Mouse (Mus musculus): ENCODE measurements around the gene Tmem30a. TPM values are rescaled to one million over a fixed set of nuclear protein-coding genes. Genes with fewer than 3 reads are reported as not detected.

Gene Tmem30a
- polyA plus RNA-seq, 1 experiment from 2014 or later: 101 TPM

DNA sequence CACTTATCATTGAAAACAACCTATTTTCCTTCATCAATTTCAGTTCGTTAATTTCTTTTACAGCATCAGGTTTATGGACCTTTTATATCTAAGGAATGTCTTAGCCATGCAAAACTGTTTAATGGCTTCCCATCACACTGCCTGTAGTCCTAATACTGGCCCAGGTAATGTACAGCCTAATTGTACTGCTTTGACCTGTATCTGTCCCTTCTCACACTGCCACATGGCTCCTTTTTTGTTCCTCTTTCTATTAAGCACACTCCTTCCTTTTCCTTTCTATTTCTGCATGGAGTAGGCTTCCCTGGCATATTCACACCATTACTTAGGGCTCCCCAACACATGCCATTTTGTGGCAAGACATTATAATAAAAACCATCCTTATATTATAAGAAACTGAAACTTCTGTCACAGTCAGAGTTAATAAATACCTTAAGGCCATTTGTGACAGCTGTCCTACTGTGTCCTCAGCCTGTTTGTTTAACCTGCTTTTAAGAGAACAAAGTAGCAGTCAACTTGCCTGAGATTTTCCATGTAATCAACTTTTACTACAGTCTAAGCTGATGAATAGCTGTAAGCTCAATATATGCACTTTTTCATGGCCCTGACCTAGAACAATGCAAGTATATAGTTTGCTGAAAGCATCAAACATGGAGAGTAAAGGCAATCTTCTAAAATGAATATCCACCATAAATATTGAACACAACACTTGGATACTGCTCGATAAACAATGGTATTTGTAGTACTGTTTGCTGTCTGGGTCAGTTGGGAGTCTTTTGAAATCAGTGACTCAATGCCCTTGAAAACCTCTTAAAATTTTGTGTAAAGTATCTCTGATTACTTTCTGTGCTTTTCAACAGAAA lies 8.1 kb downstream of the Tmem30a start:
- ATAC-seq (ENCODE audit: low FRiP score): no peak
- no peaks in the 10 kb centered on the region for H3K36me3 ChIP-seq
- H3K4me3 ChIP-seq: no peak overlapping the region

DNA sequence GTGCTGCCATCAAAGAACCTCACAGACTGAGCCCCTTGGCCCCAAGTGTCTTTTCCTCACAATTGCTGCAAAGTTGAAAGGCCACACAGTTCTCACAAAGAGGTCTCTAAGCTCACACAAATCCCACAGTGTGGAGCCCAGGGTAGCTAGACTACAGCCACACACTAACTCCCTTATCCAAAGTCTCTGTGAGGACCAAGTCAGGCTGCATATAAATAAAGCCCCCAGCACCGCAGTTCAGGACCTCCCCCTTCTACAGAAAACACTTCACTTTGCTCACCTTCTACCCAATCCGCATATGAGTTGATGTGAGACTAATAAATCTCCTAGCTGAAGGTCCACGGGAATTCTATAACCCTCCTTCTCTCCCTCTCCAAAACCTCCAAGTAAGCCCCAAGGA lies 8.9 kb downstream of the Tmem30a start:
- ATAC-seq (ENCODE audit: low FRiP score): no peak
- H3K27ac ChIP-seq: no peak overlapping the region
- peaks cover 4% of the 10 kb centered on the region; the same call in 1 of the 2 replicates for H3K4me1 ChIP-seq
- no peaks in the 10 kb centered on the region for H3K36me3 ChIP-seq
- no peaks in the 10 kb centered on the region for H3K27me3 ChIP-seq
- H3K9me3 ChIP-seq (replicated peaks): no peaks in the 10 kb centered on the region
- WGBS: 76% methylated on average over 3 of the region's 3 CpGs
- H3K4me2 ChIP-seq (replicated peaks): no peak overlapping the region
- no peak overlapping the region for H3K9ac ChIP-seq
- H3K4me3 ChIP-seq: no peak overlapping the region

More for the DNA sequence above, 8.1 kb downstream of the Tmem30a start:
- Histone ChIP-seq H3K9ac (no peak overlapping the region), H3K27me3 (no peaks in the 10 kb centered on the region), H3K27ac (no peak overlapping the region), H3K9me3 (replicated peaks) (no peaks in the 10 kb centered on the region), H3K4me1 (peaks cover 5% of the 10 kb centered on the region; the same call in 1 of the 2 replicates), H3K4me2 (replicated peaks) (no peak overlapping the region)
- WGBS: 91% methylated on average over 2 of the region's 2 CpGs

DNA sequence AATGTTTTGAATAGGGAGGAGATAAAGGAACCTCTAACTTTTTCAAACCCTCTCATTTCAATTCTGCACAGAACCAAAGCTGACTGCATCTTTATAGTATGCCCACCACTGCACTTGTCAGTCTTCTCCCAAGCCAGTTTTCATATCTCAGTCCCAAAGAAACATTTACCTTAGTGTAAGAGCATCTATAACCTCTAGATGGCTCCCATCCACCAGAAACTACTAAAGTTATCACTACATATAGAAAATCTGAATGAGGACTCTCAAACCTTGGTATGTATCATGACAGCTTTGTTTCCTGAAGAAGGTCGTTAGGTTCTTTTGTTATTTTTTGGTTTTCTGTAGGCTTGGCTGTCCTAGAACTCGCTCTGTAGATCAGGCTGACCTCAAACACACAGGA lies 14.0 kb downstream of the Tmem30a start:
- H3K36me3 ChIP-seq: peaks cover 7% of the 10 kb centered on the region
- H3K27me3 ChIP-seq: no peaks in the 10 kb centered on the region
- no peaks in the 10 kb centered on the region for H3K9me3 ChIP-seq (replicated peaks)
- no peak overlapping the region for H3K4me3 ChIP-seq
- H3K27ac ChIP-seq: no peak overlapping the region
- 74% methylated on average over 2 of the region's 2 CpGs for WGBS
- H3K4me1 ChIP-seq: no peaks in the 10 kb centered on the region
- no peak for ATAC-seq (ENCODE audit: low FRiP score)
- H3K4me2 ChIP-seq (replicated peaks): no peak overlapping the region
- no peak overlapping the region for H3K9ac ChIP-seq

DNA sequence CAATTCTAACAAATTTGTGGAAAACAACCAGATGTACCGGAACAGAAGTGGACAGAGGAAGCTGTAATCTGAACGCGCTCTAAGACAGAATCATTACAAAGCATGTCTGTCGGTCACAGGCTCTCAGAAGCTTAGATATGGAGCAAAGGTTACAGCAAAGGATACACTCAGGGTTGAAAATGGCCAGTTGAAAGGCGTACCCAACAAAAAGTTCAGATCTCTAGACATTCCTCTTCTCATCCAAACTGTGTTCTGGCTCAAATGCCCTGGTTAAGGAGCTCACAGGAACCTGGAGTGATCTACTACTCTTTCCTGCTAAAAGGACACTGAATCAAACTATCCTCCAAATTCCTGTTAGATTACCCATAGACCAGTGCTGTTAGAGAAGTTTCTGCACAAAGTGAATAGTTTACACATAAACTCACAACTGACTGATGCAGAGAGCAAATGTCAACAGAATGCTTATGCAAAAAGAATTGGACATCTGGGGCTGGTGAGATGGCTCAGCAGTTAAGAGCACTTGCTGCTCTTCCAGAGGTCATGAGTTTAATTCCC lies 26.2 kb downstream of the Tmem30a start:
- 95% methylated on average over 5 of the region's 5 CpGs for WGBS
- Histone ChIP-seq H3K4me3 (no peak overlapping the region), H3K27me3 (no peaks in the 10 kb centered on the region), H3K9me3 (replicated peaks) (no peaks in the 10 kb centered on the region), H3K4me2 (replicated peaks) (no peak overlapping the region), H3K36me3 (0 out of 2 replicates have a peak, but pooled peaks cover 4% of the 10 kb centered on the region), H3K9ac (no peak overlapping the region), H3K27ac (no peak overlapping the region), H3K4me1 (no peaks in the 10 kb centered on the region)
- no peak for ATAC-seq (ENCODE audit: low FRiP score)

DNA sequence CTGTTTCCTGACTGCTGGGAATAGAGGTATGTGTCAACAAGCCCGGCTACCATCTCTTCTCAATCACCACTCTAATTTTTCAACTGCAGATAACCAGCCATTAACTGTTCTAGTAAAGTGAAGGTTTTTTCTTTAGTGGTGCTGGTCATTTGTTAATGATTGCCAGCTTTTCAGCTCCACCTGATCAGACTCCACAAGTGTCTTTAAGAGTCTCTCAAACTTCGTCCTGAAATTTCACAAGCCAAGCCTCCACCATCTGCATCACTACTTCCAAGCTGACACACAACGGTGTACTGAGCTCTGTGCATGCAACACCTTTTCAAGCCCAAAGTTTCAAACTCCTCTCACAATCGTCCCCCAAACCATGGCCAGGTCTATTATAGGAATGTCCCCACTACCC lies 28.0 kb downstream of the Tmem30a start:
- Histone ChIP-seq H3K36me3 (no peaks in the 10 kb centered on the region), H3K27ac (no peak overlapping the region), H3K9me3 (replicated peaks) (no peaks in the 10 kb centered on the region), H3K4me3 (no peak overlapping the region), H3K9ac (no peak overlapping the region), H3K4me1 (no peaks in the 10 kb centered on the region), H3K27me3 (no peaks in the 10 kb centered on the region), H3K4me2 (replicated peaks) (no peak overlapping the region)
- no peak for ATAC-seq (ENCODE audit: low FRiP score)
- 86% methylated on average over 4 of the region's 4 CpGs for WGBS

DNA sequence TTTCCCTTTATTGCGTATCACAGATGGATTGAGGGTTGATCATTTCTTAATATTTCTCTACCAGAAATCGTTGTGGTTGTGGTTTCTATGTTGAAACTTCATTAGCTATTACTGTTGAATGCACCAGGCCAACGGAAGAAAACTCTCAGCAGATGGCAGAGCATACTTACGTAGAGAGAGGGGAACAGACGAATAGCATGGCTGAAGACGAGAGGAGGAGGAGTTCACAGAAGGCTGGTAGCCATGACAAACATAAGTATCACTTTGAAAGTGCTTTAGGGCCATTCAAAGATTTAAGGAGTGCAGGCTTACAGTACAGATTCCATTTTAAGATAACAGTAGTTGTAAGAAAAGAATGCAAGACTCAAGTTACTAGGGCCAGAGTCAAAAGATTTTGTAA lies 30.8 kb downstream of the Tmem30a start:
- no peak overlapping the region for H3K9ac ChIP-seq
- no peak for ATAC-seq (ENCODE audit: low FRiP score)
- H3K4me3 ChIP-seq: no peak overlapping the region
- H3K27ac ChIP-seq: no peak overlapping the region
- H3K27me3 ChIP-seq: no peaks in the 10 kb centered on the region
- H3K4me2 ChIP-seq (replicated peaks): no peak overlapping the region
- peaks cover 5% of the 10 kb centered on the region; the same call in 1 of the 2 replicates for H3K36me3 ChIP-seq
- no peaks in the 10 kb centered on the region for H3K9me3 ChIP-seq (replicated peaks)
- H3K4me1 ChIP-seq: peaks cover 10% of the 10 kb centered on the region
- 79% methylated on average over 6 of the region's 6 CpGs for WGBS

DNA sequence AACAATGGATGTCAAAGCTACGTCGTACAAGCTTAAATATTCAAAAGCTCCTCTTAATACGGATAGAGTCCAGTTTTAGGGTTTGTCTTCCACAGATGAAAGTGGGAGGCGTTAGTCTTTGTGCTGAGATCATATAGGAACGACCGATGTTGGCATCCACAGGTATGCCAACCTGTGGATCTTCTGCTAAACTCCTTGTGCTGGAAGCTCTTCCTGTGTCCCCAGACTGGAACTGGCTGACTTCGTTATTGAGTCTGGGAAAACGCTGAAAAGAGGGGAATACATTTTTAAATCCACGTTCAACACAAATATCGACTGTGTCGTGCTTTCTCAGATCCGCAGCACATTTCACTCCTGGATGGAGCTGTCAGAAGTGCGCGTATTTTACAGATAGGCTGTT lies 33.2 kb downstream of the Tmem30a start:
- H3K9ac ChIP-seq: peak overlapping the region; percentile 61
- H3K4me2 ChIP-seq (replicated peaks): peak overlapping the region; percentile 62
- H3K27me3 ChIP-seq: no peaks in the 10 kb centered on the region
- peaks cover 17% of the 10 kb centered on the region for H3K36me3 ChIP-seq
- 8% methylated on average over 14 of the region's 14 CpGs for WGBS
- no peaks in the 10 kb centered on the region for H3K9me3 ChIP-seq (replicated peaks)
- peak overlapping the region; percentile 78 for H3K27ac ChIP-seq
- peak overlapping the region; percentile 63 for H3K4me3 ChIP-seq
- peak; percentile 65; the same call in 1 of the 2 replicates for ATAC-seq (ENCODE audit: low FRiP score)
- H3K4me1 ChIP-seq: peaks cover 10% of the 10 kb centered on the region

DNA sequence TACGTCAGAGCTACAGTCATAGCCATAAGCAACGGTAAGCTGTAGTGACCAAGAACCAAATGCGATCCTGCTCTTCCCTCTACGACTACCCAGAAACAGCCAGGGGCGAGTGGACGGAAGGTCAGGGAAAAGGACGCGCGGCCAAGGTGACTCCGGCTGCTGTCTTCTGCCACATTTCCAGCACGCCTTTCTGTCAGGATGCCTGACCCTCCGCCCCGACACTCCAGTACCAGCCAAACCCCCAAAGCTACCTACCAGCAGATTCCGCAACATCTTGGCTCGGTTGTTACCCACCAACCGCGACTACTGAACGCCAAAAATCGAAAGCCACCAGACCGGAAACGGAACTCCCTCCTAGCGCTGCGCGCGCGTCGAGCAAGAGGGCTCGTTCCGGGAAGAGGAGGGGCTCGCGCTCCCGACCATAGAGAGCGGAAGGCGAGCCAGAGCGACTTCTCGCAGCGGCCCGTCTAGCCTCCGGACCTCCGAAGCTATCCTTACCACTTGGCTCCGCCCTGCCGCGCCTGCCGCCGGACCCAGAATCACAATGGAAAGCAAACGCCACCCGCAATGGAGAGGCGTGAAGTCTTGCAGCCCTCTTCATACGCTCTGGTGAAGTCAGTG lies 33.8 kb downstream of the Tmem30a start, which contains the start of gene Cox7a2:
Gene Cox7a2, minus strand, starts transcription at position 494 of the 621 bp plus-strand sequence.
- peak; percentile 99 for ATAC-seq (ENCODE audit: low FRiP score)
- Histone ChIP-seq H3K4me1 (peaks cover 10% of the 10 kb centered on the region), H3K27ac (peak within 1 kb of the TSS; percentile 85), H3K4me3 (peak within 1 kb of the TSS; percentile 63), H3K27me3 (no peaks in the 10 kb centered on the region), H3K4me2 (replicated peaks) (peak within 1 kb of the TSS; percentile 62), H3K9me3 (replicated peaks) (no peaks in the 10 kb centered on the region), H3K36me3 (peaks cover 20% of the 10 kb centered on the region), H3K9ac (peak within 1 kb of the TSS; percentile 75)
- under 1% methylated on average over 49 of the region's 49 CpGs for WGBS

DNA sequence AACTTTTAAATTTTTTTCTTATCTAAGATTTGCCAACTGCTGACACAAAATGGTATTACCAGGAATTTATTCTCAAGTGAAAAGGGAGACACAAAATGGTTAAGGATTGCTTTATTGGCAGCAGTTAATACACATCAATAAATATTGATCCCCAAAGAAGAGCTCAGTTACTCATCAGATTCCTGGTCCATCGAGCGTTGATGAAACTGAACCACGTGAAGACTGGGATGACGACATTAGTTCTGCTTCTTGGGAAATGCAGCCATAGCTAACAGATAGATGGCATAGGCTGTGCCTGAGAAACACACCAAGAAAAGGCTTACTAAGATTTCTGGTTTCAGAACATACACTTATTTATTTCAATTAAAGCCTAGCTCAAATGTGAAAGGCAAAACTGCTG lies 38.0 kb downstream of the Tmem30a start:
- H3K4me3 ChIP-seq: no peak overlapping the region

DNA sequence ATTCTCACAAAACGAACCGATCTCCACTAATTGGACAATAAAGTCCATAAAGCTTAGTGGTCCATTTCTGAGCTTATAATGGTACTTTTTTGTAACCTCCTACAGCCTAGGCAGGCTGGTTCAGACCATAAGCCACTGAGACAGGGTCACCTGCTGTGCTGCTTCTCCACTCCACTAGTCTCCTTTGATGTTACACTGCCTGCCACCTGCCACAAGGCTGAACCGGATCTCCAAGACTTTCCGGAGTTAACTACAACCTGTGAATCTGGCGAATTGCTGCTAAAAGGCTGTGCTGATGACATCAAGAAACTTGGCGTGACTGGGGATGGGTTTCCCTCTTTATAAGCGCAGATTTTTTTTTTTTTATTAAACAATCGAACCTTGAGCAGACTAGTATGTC lies 41.5 kb downstream of the Tmem30a start:
- WGBS: 82% methylated on average over 8 of the region's 8 CpGs
- Histone ChIP-seq H3K4me1 (no peaks in the 10 kb centered on the region), H3K36me3 (peaks cover 20% of the 10 kb centered on the region), H3K27ac (no peak overlapping the region), H3K27me3 (no peaks in the 10 kb centered on the region), H3K9me3 (replicated peaks) (no peaks in the 10 kb centered on the region), H3K9ac (no peak overlapping the region), H3K4me3 (no peak overlapping the region), H3K4me2 (replicated peaks) (no peak overlapping the region)
- no peak for ATAC-seq (ENCODE audit: low FRiP score)

More for the DNA sequence above, 38.0 kb downstream of the Tmem30a start:
- Histone ChIP-seq H3K9me3 (replicated peaks) (no peaks in the 10 kb centered on the region), H3K27ac (no peak overlapping the region), H3K4me2 (replicated peaks) (no peak overlapping the region), H3K27me3 (no peaks in the 10 kb centered on the region), H3K9ac (no peak overlapping the region), H3K4me1 (peaks cover 10% of the 10 kb centered on the region), H3K36me3 (peaks cover 29% of the 10 kb centered on the region)
- WGBS: 95% methylated on average over 4 of the region's 4 CpGs
- no peak for ATAC-seq (ENCODE audit: low FRiP score)

DNA sequence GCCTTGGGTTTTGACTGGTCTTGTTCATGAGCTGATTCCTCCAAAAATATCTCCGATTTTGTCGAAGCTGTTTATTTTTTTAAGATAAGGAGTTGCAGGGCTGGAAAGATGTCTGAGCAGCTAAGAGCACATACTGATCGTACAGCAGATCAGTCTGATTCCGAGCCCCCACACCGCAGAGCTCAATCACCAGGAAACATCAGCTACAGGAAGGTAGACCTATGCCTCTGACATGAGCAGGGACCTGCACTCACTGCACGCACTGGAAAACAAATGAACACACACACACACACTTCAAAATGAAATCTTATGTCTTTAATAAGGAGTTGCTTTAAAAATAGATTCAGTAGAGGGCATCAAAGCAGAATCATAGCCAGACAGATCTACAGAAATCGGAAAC lies 42.6 kb downstream of the Tmem30a start:
- no peaks in the 10 kb centered on the region for H3K27me3 ChIP-seq
- H3K27ac ChIP-seq: no peak overlapping the region
- H3K36me3 ChIP-seq: peaks cover 16% of the 10 kb centered on the region
- no peaks in the 10 kb centered on the region for H3K9me3 ChIP-seq (replicated peaks)
- ATAC-seq (ENCODE audit: low FRiP score): no peak
- no peak overlapping the region for H3K4me2 ChIP-seq (replicated peaks)
- no peaks in the 10 kb centered on the region for H3K4me1 ChIP-seq
- H3K4me3 ChIP-seq: no peak overlapping the region
- H3K9ac ChIP-seq: no peak overlapping the region
- WGBS: 89% methylated on average over 7 of the region's 7 CpGs

DNA sequence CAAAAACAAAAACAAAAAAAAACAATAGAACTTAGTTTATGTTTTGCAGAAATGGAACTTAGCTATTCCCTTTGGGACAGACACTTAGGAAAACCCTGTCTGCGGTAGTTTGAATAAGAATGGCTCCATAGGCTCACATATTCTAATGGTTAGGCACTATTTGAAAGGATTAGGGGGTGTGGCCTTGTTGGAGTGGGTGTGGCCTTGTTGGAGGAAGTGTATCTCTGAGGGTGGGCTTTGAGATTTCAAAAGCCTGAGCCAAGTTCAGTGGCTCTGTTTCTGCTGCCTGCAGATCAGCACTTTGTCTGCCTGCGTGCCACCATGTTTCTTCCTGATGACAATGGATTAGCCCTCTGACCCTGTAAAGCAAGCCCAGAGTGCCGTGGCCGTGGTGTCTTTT lies 48.3 kb downstream of the Tmem30a start:
- no peak for ATAC-seq (ENCODE audit: low FRiP score)
- WGBS: 45% methylated on average over 4 of the region's 4 CpGs
- no peak overlapping the region for H3K27ac ChIP-seq
- H3K4me1 ChIP-seq: no peaks in the 10 kb centered on the region
- H3K27me3 ChIP-seq: no peaks in the 10 kb centered on the region
- no peaks in the 10 kb centered on the region for H3K36me3 ChIP-seq
- H3K4me3 ChIP-seq: no peak overlapping the region
- H3K4me2 ChIP-seq (replicated peaks): no peak overlapping the region
- no peaks in the 10 kb centered on the region for H3K9me3 ChIP-seq (replicated peaks)
- no peak overlapping the region for H3K9ac ChIP-seq

All from hindbrain, embryonic 12.5 days (tissue).